Mouse (Mus musculus): ENCODE measurements around the gene Lrcol1.

Gene Lrcol1

GRCm38 (mm10) chr5:110390631-110391030, 46.1 kb downstream of the Lrcol1 start:
- Histone ChIP-seq H3K4me1 (replicated peaks; ENCODE audit: low read depth, low read length) (peaks cover 21% of the 10 kb centered on the region), H3K27me3 (ENCODE audit: insufficient read depth, low read length) (peaks cover 12% of the 10 kb centered on the region), H3K36me3 (ENCODE audit: insufficient read depth, low read length) (peaks cover 66% of the 10 kb centered on the region), H3K4me3 (replicated peaks; ENCODE audit: low read length) (no peak overlapping the region), H3K9me3 (ENCODE audit: low read length) (no peaks in the 10 kb centered on the region)
- TF ChIP-seq NANOG (IDR thresholded peaks at IDR 0.05; ENCODE audit: borderline replicate concordance, low read length) (no peak), POU5F1 (IDR thresholded peaks at IDR 0.05; ENCODE audit: borderline replicate concordance, low read length) (no peak), CTCF (conservative IDR thresholded peaks at IDR 0.05; ENCODE audit: low read length) (no peak)

- peaks cover 7% of the 10 kb centered on the region for H3K4me1 ChIP-seq (replicated peaks; ENCODE audit: low read depth, low read length)
- no peak overlapping the region for H3K4me3 ChIP-seq (replicated peaks; ENCODE audit: low read length)
- no peaks in the 10 kb centered on the region for H3K27me3 ChIP-seq (ENCODE audit: insufficient read depth, low read length)
- H3K9me3 ChIP-seq (ENCODE audit: low read length) = no peaks in the 10 kb centered on the region
- peaks cover 86% of the 10 kb centered on the region for H3K36me3 ChIP-seq (ENCODE audit: insufficient read depth, low read length)
- TF ChIP-seq POU5F1 (IDR thresholded peaks at IDR 0.05; ENCODE audit: borderline replicate concordance, low read length) (no peak), NANOG (IDR thresholded peaks at IDR 0.05; ENCODE audit: borderline replicate concordance, low read length) (no peak), CTCF (conservative IDR thresholded peaks at IDR 0.05; ENCODE audit: low read length) (no peak)
Observed at GRCm38 (mm10) chr5:110392727-110393126, 48.2 kb downstream of the Lrcol1 start.

GRCm38 (mm10) chr5:110395006-110395661, 50.6 kb downstream of the Lrcol1 start:
- H3K9me3 ChIP-seq (ENCODE audit: low read length) = no peaks in the 10 kb centered on the region
- H3K36me3 ChIP-seq (ENCODE audit: insufficient read depth, low read length) = peaks cover 87% of the 10 kb centered on the region
- no peak for TF ChIP-seq NANOG (IDR thresholded peaks at IDR 0.05; ENCODE audit: borderline replicate concordance, low read length)
- no peak for TF ChIP-seq CTCF (conservative IDR thresholded peaks at IDR 0.05; ENCODE audit: low read length)
- TF ChIP-seq POU5F1 (IDR thresholded peaks at IDR 0.05; ENCODE audit: borderline replicate concordance, low read length) = no peak
- peaks cover 12% of the 10 kb centered on the region; the same call in 1 of the 2 replicates for H3K4me1 ChIP-seq (replicated peaks; ENCODE audit: low read depth, low read length)
- no peaks in the 10 kb centered on the region for H3K27me3 ChIP-seq (ENCODE audit: insufficient read depth, low read length)
- H3K4me3 ChIP-seq (replicated peaks; ENCODE audit: low read length) = no peak overlapping the region

- Histone ChIP-seq H3K27me3 (ENCODE audit: insufficient read depth, low read length) (no peaks in the 10 kb centered on the region), H3K4me1 (replicated peaks; ENCODE audit: low read depth, low read length) (peaks cover 41% of the 10 kb centered on the region), H3K9me3 (ENCODE audit: low read length) (no peaks in the 10 kb centered on the region), H3K36me3 (ENCODE audit: insufficient read depth, low read length) (peaks cover 66% of the 10 kb centered on the region), H3K4me3 (replicated peaks; ENCODE audit: low read length) (no peak overlapping the region)
- TF ChIP-seq POU5F1 (IDR thresholded peaks at IDR 0.05; ENCODE audit: borderline replicate concordance, low read length) (no peak), NANOG (IDR thresholded peaks at IDR 0.05; ENCODE audit: borderline replicate concordance, low read length) (no peak), CTCF (conservative IDR thresholded peaks at IDR 0.05; ENCODE audit: low read length) (no peak)
Observed at GRCm38 (mm10) chr5:110401101-110401500, 56.6 kb downstream of the Lrcol1 start.

GRCm38 (mm10) chr5:110402557-110402956, 58.0 kb downstream of the Lrcol1 start:
- no peaks in the 10 kb centered on the region for H3K27me3 ChIP-seq (ENCODE audit: insufficient read depth, low read length)
- H3K4me1 ChIP-seq (replicated peaks; ENCODE audit: low read depth, low read length) = peaks cover 56% of the 10 kb centered on the region
- no peak overlapping the region for H3K4me3 ChIP-seq (replicated peaks; ENCODE audit: low read length)
- H3K36me3 ChIP-seq (ENCODE audit: insufficient read depth, low read length) = peaks cover 61% of the 10 kb centered on the region
- H3K9me3 ChIP-seq (ENCODE audit: low read length) = no peaks in the 10 kb centered on the region
- TF ChIP-seq CTCF (conservative IDR thresholded peaks at IDR 0.05; ENCODE audit: low read length) = no peak
- no peak for TF ChIP-seq POU5F1 (IDR thresholded peaks at IDR 0.05; ENCODE audit: borderline replicate concordance, low read length)
- TF ChIP-seq NANOG (IDR thresholded peaks at IDR 0.05; ENCODE audit: borderline replicate concordance, low read length) = no peak

GRCm38 (mm10) chr5:110403931-110404330, 59.4 kb downstream of the Lrcol1 start:
- no peaks in the 10 kb centered on the region for H3K27me3 ChIP-seq (ENCODE audit: insufficient read depth, low read length)
- no peak overlapping the region for H3K4me3 ChIP-seq (replicated peaks; ENCODE audit: low read length)
- TF ChIP-seq NANOG (IDR thresholded peaks at IDR 0.05; ENCODE audit: borderline replicate concordance, low read length) (no peak), CTCF (conservative IDR thresholded peaks at IDR 0.05; ENCODE audit: low read length) (no peak), POU5F1 (IDR thresholded peaks at IDR 0.05; ENCODE audit: borderline replicate concordance, low read length) (no peak)
- peaks cover 65% of the 10 kb centered on the region for H3K36me3 ChIP-seq (ENCODE audit: insufficient read depth, low read length)
- peaks cover 51% of the 10 kb centered on the region for H3K4me1 ChIP-seq (replicated peaks; ENCODE audit: low read depth, low read length)
- no peaks in the 10 kb centered on the region for H3K9me3 ChIP-seq (ENCODE audit: low read length)
